Mouse (Mus musculus): ENCODE results near the gene St6galnac5. TPM values are rescaled to one million over a fixed set of nuclear protein-coding genes. Genes with fewer than 3 reads are reported as not detected.

St6galnac5 gene
- polyA plus RNA-seq, 1 experiment from 2014 or later = 23.1 TPM

- no peak overlapping the region for H3K4me2 ChIP-seq (ENCODE audit: low read length)
- H3K9ac ChIP-seq (replicated peaks; ENCODE audit: low read depth, low read length) = no peak overlapping the region
- no peaks in the 10 kb centered on the region for H3K9me3 ChIP-seq (ENCODE audit: control insufficient read depth, low read length)
- peaks cover 8% of the 10 kb centered on the region for H3K4me1 ChIP-seq (replicated peaks; ENCODE audit: control insufficient read depth, insufficient read depth, low read length)
- no peaks in the 10 kb centered on the region for H3K27me3 ChIP-seq (replicated peaks; ENCODE audit: control insufficient read depth, insufficient read depth, low read length)
- H3K36me3 ChIP-seq (ENCODE audit: control insufficient read depth, insufficient read depth) = no peaks in the 10 kb centered on the region
- ATAC-seq = peak; percentile 58; the same call in 1 of the 2 replicates
- no peak overlapping the region for H3K4me3 ChIP-seq (replicated peaks; ENCODE audit: low read length)
- 37% methylated on average over 3 of the region's 3 CpGs for WGBS
- H3K27ac ChIP-seq (ENCODE audit: low read length) = no peak overlapping the region
Observed at GRCm38 (mm10) chr3:152842648-152843047, 139.4 kb downstream of the St6galnac5 start.

DNA sequence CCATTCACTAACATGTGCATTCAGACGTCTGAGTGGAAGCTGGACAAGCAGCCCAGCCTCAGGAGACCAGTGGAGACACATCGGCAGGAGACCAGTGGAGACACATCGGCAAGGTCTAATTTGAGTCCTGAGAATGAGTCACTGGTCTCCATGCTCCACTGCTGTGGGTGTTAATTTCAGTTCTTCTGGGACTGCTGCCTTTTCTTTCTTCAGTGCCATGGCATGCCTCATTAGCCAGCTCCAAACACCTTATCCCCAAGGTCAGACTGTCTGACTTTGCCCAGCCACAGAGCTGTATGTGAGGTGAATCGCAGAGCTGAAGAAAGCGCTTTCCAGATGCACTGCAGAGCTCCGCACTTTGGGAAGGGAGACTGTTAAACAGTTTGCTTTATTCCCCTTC, 140.8 kb downstream of the St6galnac5 start:
- WGBS = 84% methylated on average over 6 of the region's 6 CpGs
- no peak overlapping the region for H3K9ac ChIP-seq (replicated peaks; ENCODE audit: low read depth, low read length)
- H3K27ac ChIP-seq (ENCODE audit: low read length) = no peak overlapping the region
- no peaks in the 10 kb centered on the region for H3K9me3 ChIP-seq (ENCODE audit: control insufficient read depth, low read length)
- H3K4me3 ChIP-seq (replicated peaks; ENCODE audit: low read length) = no peak overlapping the region
- ATAC-seq = no peak
- no peak overlapping the region for H3K4me2 ChIP-seq (ENCODE audit: low read length)
- H3K4me1 ChIP-seq (replicated peaks; ENCODE audit: control insufficient read depth, insufficient read depth, low read length) = peaks cover 8% of the 10 kb centered on the region
- no peaks in the 10 kb centered on the region for H3K36me3 ChIP-seq (ENCODE audit: control insufficient read depth, insufficient read depth)
- H3K27me3 ChIP-seq (replicated peaks; ENCODE audit: control insufficient read depth, insufficient read depth, low read length) = no peaks in the 10 kb centered on the region

GRCm38 (mm10) chr3:152837938-152838337, 144.1 kb downstream of the St6galnac5 start:
- Histone ChIP-seq H3K4me2 (ENCODE audit: low read length) (no peak overlapping the region), H3K4me3 (replicated peaks; ENCODE audit: low read length) (no peak overlapping the region), H3K27ac (ENCODE audit: low read length) (no peak overlapping the region), H3K27me3 (replicated peaks; ENCODE audit: control insufficient read depth, insufficient read depth, low read length) (no peaks in the 10 kb centered on the region), H3K9ac (replicated peaks; ENCODE audit: low read depth, low read length) (no peak overlapping the region), H3K36me3 (ENCODE audit: control insufficient read depth, insufficient read depth) (no peaks in the 10 kb centered on the region), H3K9me3 (ENCODE audit: control insufficient read depth, low read length) (no peaks in the 10 kb centered on the region), H3K4me1 (replicated peaks; ENCODE audit: control insufficient read depth, insufficient read depth, low read length) (peaks cover 5% of the 10 kb centered on the region)
- ATAC-seq = peak; percentile 49; the same call in 1 of the 2 replicates
- 43% methylated on average over 1 of the region's 1 CpGs for WGBS

DNA sequence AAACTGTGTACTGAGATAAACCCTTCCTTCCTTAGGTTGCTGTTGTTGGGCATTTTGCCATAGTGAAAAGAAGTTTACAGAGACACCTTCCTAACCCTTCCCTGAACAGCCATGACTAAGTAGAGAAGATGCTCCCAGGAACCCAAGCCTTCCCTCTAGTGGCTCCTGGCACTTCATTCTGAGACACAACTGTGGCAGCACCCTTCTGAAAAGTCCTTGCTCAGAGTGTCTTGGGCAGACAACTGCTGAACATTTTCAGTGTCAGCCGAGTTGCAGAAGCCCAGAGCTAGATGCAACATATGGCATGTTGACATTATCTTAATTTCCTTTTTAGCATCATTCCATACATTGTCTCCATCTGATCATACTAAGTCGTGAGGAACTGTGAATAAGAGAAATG, 144.6 kb downstream of the St6galnac5 start:
- H3K4me1 ChIP-seq (replicated peaks; ENCODE audit: control insufficient read depth, insufficient read depth, low read length) = peaks cover 4% of the 10 kb centered on the region
- WGBS = 48% methylated on average over 2 of the region's 2 CpGs

DNA sequence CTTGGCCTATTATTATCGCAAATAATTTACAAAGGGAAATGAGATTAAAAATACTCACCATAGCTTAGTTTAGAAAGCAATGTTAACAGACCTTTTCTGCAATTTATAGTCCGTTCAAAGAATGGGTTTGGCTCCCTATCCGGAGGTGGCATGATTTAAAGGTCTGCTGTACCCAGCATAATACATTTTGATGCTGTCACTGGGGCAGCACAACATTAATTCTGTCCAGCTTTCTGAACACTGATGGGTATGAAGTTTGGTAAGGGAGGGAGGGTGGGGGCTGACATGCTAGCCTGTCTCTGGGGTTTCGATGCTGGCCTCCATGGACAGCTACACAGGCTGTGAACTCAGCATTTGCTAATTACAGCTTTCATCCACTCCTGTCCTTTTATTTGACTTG, 149.6 kb downstream of the St6galnac5 start:
- Histone ChIP-seq H3K9ac (replicated peaks; ENCODE audit: low read depth, low read length) (no peak overlapping the region), H3K4me2 (ENCODE audit: low read length) (no peak overlapping the region), H3K4me1 (replicated peaks; ENCODE audit: control insufficient read depth, insufficient read depth, low read length) (no peaks in the 10 kb centered on the region), H3K27ac (ENCODE audit: low read length) (no peak overlapping the region), H3K9me3 (ENCODE audit: control insufficient read depth, low read length) (no peaks in the 10 kb centered on the region), H3K4me3 (replicated peaks; ENCODE audit: low read length) (no peak overlapping the region), H3K27me3 (replicated peaks; ENCODE audit: control insufficient read depth, insufficient read depth, low read length) (no peaks in the 10 kb centered on the region), H3K36me3 (ENCODE audit: control insufficient read depth, insufficient read depth) (no peaks in the 10 kb centered on the region)
- 88% methylated on average over 4 of the region's 4 CpGs for WGBS
- no peak for ATAC-seq

More for the DNA sequence above, 144.6 kb downstream of the St6galnac5 start:
- H3K9ac ChIP-seq (replicated peaks; ENCODE audit: low read depth, low read length) = no peak overlapping the region
- H3K9me3 ChIP-seq (ENCODE audit: control insufficient read depth, low read length) = no peaks in the 10 kb centered on the region
- no peak overlapping the region for H3K27ac ChIP-seq (ENCODE audit: low read length)
- ATAC-seq = no peak
- H3K36me3 ChIP-seq (ENCODE audit: control insufficient read depth, insufficient read depth) = no peaks in the 10 kb centered on the region
- H3K4me3 ChIP-seq (replicated peaks; ENCODE audit: low read length) = no peak overlapping the region
- H3K4me2 ChIP-seq (ENCODE audit: low read length) = no peak overlapping the region
- no peaks in the 10 kb centered on the region for H3K27me3 ChIP-seq (replicated peaks; ENCODE audit: control insufficient read depth, insufficient read depth, low read length)

- H3K36me3 ChIP-seq (ENCODE audit: control insufficient read depth, insufficient read depth) = no peaks in the 10 kb centered on the region
- H3K9me3 ChIP-seq (ENCODE audit: control insufficient read depth, low read length) = no peaks in the 10 kb centered on the region
- no peak overlapping the region for H3K27ac ChIP-seq (ENCODE audit: low read length)
- no peak overlapping the region for H3K4me2 ChIP-seq (ENCODE audit: low read length)
- no peak for ATAC-seq
- H3K27me3 ChIP-seq (replicated peaks; ENCODE audit: control insufficient read depth, insufficient read depth, low read length) = no peaks in the 10 kb centered on the region
- H3K9ac ChIP-seq (replicated peaks; ENCODE audit: low read depth, low read length) = no peak overlapping the region
- WGBS = 91% methylated on average over 9 of the region's 9 CpGs
- no peak overlapping the region for H3K4me3 ChIP-seq (replicated peaks; ENCODE audit: low read length)
- no peaks in the 10 kb centered on the region for H3K4me1 ChIP-seq (replicated peaks; ENCODE audit: control insufficient read depth, insufficient read depth, low read length)
Observed at GRCm38 (mm10) chr3:152831974-152832373, 150.1 kb downstream of the St6galnac5 start.

DNA sequence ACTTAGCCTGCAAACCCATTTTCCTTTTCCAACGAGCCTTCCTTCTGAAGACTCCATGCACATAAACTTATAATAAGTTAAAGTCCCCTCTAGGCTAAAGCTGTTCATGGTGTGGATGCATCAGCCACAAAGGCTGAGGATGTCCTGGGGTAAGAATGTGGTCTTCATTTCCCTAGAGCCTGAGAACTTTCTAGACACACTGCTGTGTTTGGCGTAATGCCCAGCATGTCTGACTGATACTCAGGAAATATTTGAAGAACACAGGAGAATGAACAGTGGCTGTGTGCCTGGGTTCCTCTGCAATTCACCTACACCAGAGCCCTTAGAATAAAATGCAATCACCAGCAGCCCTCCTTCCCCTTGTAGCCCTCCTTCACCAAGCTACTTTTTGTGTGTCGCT, 150.7 kb downstream of the St6galnac5 start:
- H3K4me1 ChIP-seq (replicated peaks; ENCODE audit: control insufficient read depth, insufficient read depth, low read length) = no peaks in the 10 kb centered on the region
- no peak overlapping the region for H3K4me3 ChIP-seq (replicated peaks; ENCODE audit: low read length)
- H3K36me3 ChIP-seq (ENCODE audit: control insufficient read depth, insufficient read depth) = no peaks in the 10 kb centered on the region
- H3K9ac ChIP-seq (replicated peaks; ENCODE audit: low read depth, low read length) = no peak overlapping the region
- no peak for ATAC-seq
- 72% methylated on average over 3 of the region's 3 CpGs for WGBS
- no peak overlapping the region for H3K4me2 ChIP-seq (ENCODE audit: low read length)
- H3K9me3 ChIP-seq (ENCODE audit: control insufficient read depth, low read length) = no peaks in the 10 kb centered on the region
- H3K27me3 ChIP-seq (replicated peaks; ENCODE audit: control insufficient read depth, insufficient read depth, low read length) = no peaks in the 10 kb centered on the region
- H3K27ac ChIP-seq (ENCODE audit: low read length) = no peak overlapping the region

GRCm38 (mm10) chr3:152821202-152821601, 160.8 kb downstream of the St6galnac5 start:
- ATAC-seq = no peak
- H3K36me3 ChIP-seq (ENCODE audit: control insufficient read depth, insufficient read depth) = no peaks in the 10 kb centered on the region

DNA sequence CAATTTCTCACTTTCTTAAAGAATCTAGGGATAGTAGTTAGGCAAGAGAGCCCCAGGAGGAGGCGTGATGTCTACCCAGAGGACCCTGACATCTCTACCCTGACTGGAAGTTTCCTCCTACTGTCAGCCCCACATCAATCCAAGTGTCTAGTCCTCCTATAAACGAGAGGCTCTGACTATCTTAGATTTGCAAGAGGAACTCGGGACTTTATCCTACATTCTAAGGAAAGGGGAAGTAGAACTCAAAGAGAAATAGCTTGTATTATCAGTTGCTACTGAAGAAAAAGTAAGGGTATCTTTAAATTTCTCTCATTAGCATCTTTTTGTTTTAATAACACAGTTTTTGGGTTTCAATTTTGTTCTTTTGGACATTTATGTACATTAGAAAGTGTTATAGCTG, 161.6 kb downstream of the St6galnac5 start:
- H3K27me3 ChIP-seq (replicated peaks; ENCODE audit: control insufficient read depth, insufficient read depth, low read length) = no peaks in the 10 kb centered on the region

More at GRCm38 (mm10) chr3:152821202-152821601, 160.8 kb downstream of the St6galnac5 start:
- WGBS = 67% methylated on average over 14 of the region's 14 CpGs
- Histone ChIP-seq H3K9me3 (ENCODE audit: control insufficient read depth, low read length) (no peaks in the 10 kb centered on the region), H3K4me2 (ENCODE audit: low read length) (no peak overlapping the region), H3K4me3 (replicated peaks; ENCODE audit: low read length) (no peak overlapping the region), H3K4me1 (replicated peaks; ENCODE audit: control insufficient read depth, insufficient read depth, low read length) (no peaks in the 10 kb centered on the region), H3K27me3 (replicated peaks; ENCODE audit: control insufficient read depth, insufficient read depth, low read length) (no peaks in the 10 kb centered on the region), H3K9ac (replicated peaks; ENCODE audit: low read depth, low read length) (no peak overlapping the region), H3K27ac (ENCODE audit: low read length) (no peak overlapping the region)

GRCm38 (mm10) chr3:152815110-152815509, 166.9 kb downstream of the St6galnac5 start:
- Histone ChIP-seq H3K9me3 (ENCODE audit: control insufficient read depth, low read length) (no peaks in the 10 kb centered on the region), H3K9ac (replicated peaks; ENCODE audit: low read depth, low read length) (no peak overlapping the region), H3K27me3 (replicated peaks; ENCODE audit: control insufficient read depth, insufficient read depth, low read length) (no peaks in the 10 kb centered on the region), H3K36me3 (ENCODE audit: control insufficient read depth, insufficient read depth) (no peaks in the 10 kb centered on the region), H3K4me1 (replicated peaks; ENCODE audit: control insufficient read depth, insufficient read depth, low read length) (no peaks in the 10 kb centered on the region), H3K27ac (ENCODE audit: low read length) (no peak overlapping the region), H3K4me3 (replicated peaks; ENCODE audit: low read length) (no peak overlapping the region), H3K4me2 (ENCODE audit: low read length) (no peak overlapping the region)
- WGBS = 88% methylated on average over 5 of the region's 5 CpGs
- no peak for ATAC-seq

More for the DNA sequence above, 161.6 kb downstream of the St6galnac5 start:
- H3K36me3 ChIP-seq (ENCODE audit: control insufficient read depth, insufficient read depth) = no peaks in the 10 kb centered on the region
- no peak overlapping the region for H3K9ac ChIP-seq (replicated peaks; ENCODE audit: low read depth, low read length)
- no peak for ATAC-seq
- H3K27ac ChIP-seq (ENCODE audit: low read length) = no peak overlapping the region
- no peak overlapping the region for H3K4me3 ChIP-seq (replicated peaks; ENCODE audit: low read length)
- H3K9me3 ChIP-seq (ENCODE audit: control insufficient read depth, low read length) = no peaks in the 10 kb centered on the region
- H3K4me1 ChIP-seq (replicated peaks; ENCODE audit: control insufficient read depth, insufficient read depth, low read length) = no peaks in the 10 kb centered on the region
- no peak overlapping the region for H3K4me2 ChIP-seq (ENCODE audit: low read length)
- WGBS = 81% methylated on average over 3 of the region's 3 CpGs
